In genomic region chr4:104027239-104027638, GRCm38 (mm10) we compare ENCODE assay signal across 24 mouse cellular contexts.
"Had no signal": no experiment of that assay in that cellular context is flagged by ENCODE, and none has a peak within 500 bp of the region (broad histone marks: within the 10 kb centered on the region; RNA-seq: fewer than 3 reads in every experiment).

No protein-coding gene starts in this region.

- H3K36me3 ChIP-seq: heart, embryonic 13.5 days; heart, embryonic 15.5 days; hindbrain, embryonic 13.5 days; hindbrain, embryonic 15.5 days; kidney, embryonic 15.5 days; limb, embryonic 10.5 days; limb, embryonic 12.5 days had no signal

- DNase-seq: forebrain, postnatal 0 days; gastrocnemius, postnatal 14 days; gastrocnemius, postnatal 36 days; heart, adult 18-20 months; heart, postnatal 14 days; heart, postnatal 36 days; kidney, adult 11 months; kidney, adult 2 months; kidney, adult 9 months; kidney, postnatal 14 days; kidney, postnatal 4 days; liver had no signal

- H3K27ac ChIP-seq: heart, embryonic 13.5 days; heart, embryonic 15.5 days; hindbrain, embryonic 13.5 days; hindbrain, embryonic 15.5 days; hindbrain, postnatal 0 days; kidney, embryonic 15.5 days; kidney, postnatal 0 days; layer of hippocampus, adult 2 months; left cerebral cortex, adult 2 months; limb, embryonic 10.5 days; limb, embryonic 12.5 days had no signal

- H3K27me3 ChIP-seq: heart, embryonic 13.5 days; heart, embryonic 15.5 days; hindbrain, embryonic 13.5 days; hindbrain, embryonic 15.5 days; kidney, embryonic 15.5 days; limb, embryonic 12.5 days had no signal

- H3K9me3 ChIP-seq: heart, embryonic 13.5 days; heart, embryonic 15.5 days; hindbrain, embryonic 13.5 days; hindbrain, embryonic 15.5 days; kidney, embryonic 15.5 days; limb, embryonic 10.5 days; limb, embryonic 12.5 days had no signal

- H3K4me3 ChIP-seq: heart, embryonic 13.5 days; heart, embryonic 15.5 days; hindbrain, embryonic 13.5 days; hindbrain, embryonic 15.5 days; kidney, embryonic 15.5 days; layer of hippocampus, adult 2 months; left cerebral cortex, adult 2 months; limb, embryonic 10.5 days; limb, embryonic 12.5 days had no signal

- H3K4me1 ChIP-seq: heart, embryonic 13.5 days; heart, embryonic 15.5 days; hindbrain, embryonic 13.5 days; hindbrain, embryonic 15.5 days; kidney, embryonic 15.5 days; limb, embryonic 12.5 days had no signal

- H3K4me2 ChIP-seq: heart, embryonic 11.5 days; heart, embryonic 13.5 days; heart, embryonic 15.5 days; hindbrain, embryonic 13.5 days; hindbrain, embryonic 15.5 days; kidney, embryonic 15.5 days; limb, embryonic 12.5 days had no signal

- ATAC-seq: forebrain, postnatal 0 days; hindbrain, postnatal 0 days had no signal

- H3K9ac ChIP-seq: forebrain, postnatal 0 days; heart, embryonic 13.5 days; heart, embryonic 15.5 days; hindbrain, embryonic 13.5 days; hindbrain, embryonic 15.5 days; kidney, embryonic 15.5 days; limb, embryonic 12.5 days had no signal
